19 mouse cellular contexts compared by ENCODE assay signal in the genomic region with DNA sequence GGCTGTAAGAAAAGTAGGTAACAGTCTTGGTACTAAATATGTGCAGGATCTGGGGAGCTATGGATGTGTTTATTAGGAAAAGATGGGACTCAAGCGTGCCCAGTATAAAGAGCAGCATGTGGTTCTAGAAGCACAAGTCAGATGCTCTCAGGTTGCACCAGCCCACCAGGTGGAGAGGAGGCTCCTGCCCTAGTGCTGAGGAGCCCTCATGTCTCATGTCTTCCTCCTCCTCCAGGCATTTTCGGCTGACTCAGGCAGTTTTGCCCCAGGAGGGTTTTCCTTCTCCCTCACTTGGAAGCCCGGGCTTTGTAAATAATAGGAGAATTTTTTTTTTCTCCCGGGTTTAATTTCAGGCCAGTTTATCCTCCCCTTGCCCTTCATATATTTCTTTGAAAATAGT.
DNase-seq lines count a peak whose midpoint lies in the region; ATAC-seq and TF ChIP-seq lines count a peak whose summit lies in the region.
"Had no signal": no experiment of that assay in that cellular context is flagged by ENCODE, and none has a peak within 500 bp of the region (broad histone marks: within the 10 kb centered on the region; RNA-seq: fewer than 3 reads in every experiment).

No protein-coding gene starts in this region.

- peaks cover 23% of the 10 kb centered on the region for H3K4me1 ChIP-seq in heart, embryonic 10.5 days
- H3K4me1 ChIP-seq in kidney, adult 2 months (ENCODE audit: control insufficient read depth, insufficient read depth, low read length) = peaks cover 29% of the 10 kb centered on the region
- H3K4me1 ChIP-seq in lung, postnatal 0 days (ENCODE audit: insufficient read depth, low read depth, low read length) = peaks cover 17% of the 10 kb centered on the region; the same call in 1 of the 2 replicates
- H3K4me1 ChIP-seq in lung, adult 2 months (ENCODE audit: control insufficient read depth, insufficient read depth, low read length) = peaks cover 21% of the 10 kb centered on the region
- peaks cover 16% of the 10 kb centered on the region for H3K4me1 ChIP-seq in hindbrain, embryonic 13.5 days (replicated peaks)

- H3K27me3 ChIP-seq in heart, embryonic 10.5 days (ENCODE audit: insufficient read depth, poor library complexity, severe bottlenecking) = no peaks in the 10 kb centered on the region
- no peaks in the 10 kb centered on the region for H3K27me3 ChIP-seq in kidney, adult 2 months (replicated peaks; ENCODE audit: control insufficient read depth, insufficient read depth, low read length)
- H3K27me3 ChIP-seq in lung, postnatal 0 days (replicated peaks; ENCODE audit: insufficient read depth, low read length) = no peaks in the 10 kb centered on the region
- H3K27me3 ChIP-seq in hindbrain, embryonic 13.5 days = no peaks in the 10 kb centered on the region
- H3K27me3 ChIP-seq: forebrain, embryonic 15.5 days; liver, embryonic 13.5 days; Patski had no signal

- TF ChIP-seq POLR2A in kidney, adult 2 months (IDR thresholded peaks at IDR 0.05; ENCODE audit: low read depth, low read length) = no peak
- no peak for TF ChIP-seq POLR2A in lung, adult 2 months (IDR thresholded peaks at IDR 0.05; ENCODE audit: borderline replicate concordance, extremely low read depth, low read depth, low read length)

- H3K4me3 ChIP-seq in heart, embryonic 10.5 days = no peak overlapping the region
- H3K4me3 ChIP-seq in kidney, adult 2 months (ENCODE audit: insufficient read depth, low read depth, low read length) = no peak overlapping the region
- no peak overlapping the region for H3K4me3 ChIP-seq in lung, postnatal 0 days (ENCODE audit: low read depth, low read length)
- no peak overlapping the region for H3K4me3 ChIP-seq in lung, adult 2 months (replicated peaks; ENCODE audit: extremely low read depth, low read depth, low read length)
- H3K4me3 ChIP-seq in hindbrain, embryonic 13.5 days = no peak overlapping the region
- H3K4me3 ChIP-seq: forebrain, embryonic 15.5 days; hindbrain, embryonic 10.5 days; limb, embryonic 10.5 days; liver, embryonic 13.5 days had no signal

- TF ChIP-seq CTCF in kidney, adult 2 months (conservative IDR thresholded peaks at IDR 0.05; ENCODE audit: insufficient read depth, insufficient read length, low read depth, low read length) = no peak
- no peak for TF ChIP-seq CTCF in lung, postnatal 0 days (IDR thresholded peaks at IDR 0.05)
- no peak for TF ChIP-seq CTCF in lung, adult 2 months (IDR thresholded peaks at IDR 0.05; ENCODE audit: insufficient read depth, low read length)

- H3K4me2 ChIP-seq in lung, postnatal 0 days (replicated peaks; ENCODE audit: low read depth, low read length) = peak overlapping the region; percentile 32
- H3K4me2 ChIP-seq in hindbrain, embryonic 13.5 days = no peak overlapping the region
- H3K4me2 ChIP-seq: forebrain, embryonic 15.5 days; liver, embryonic 13.5 days had no signal

- H3K27ac ChIP-seq in heart, embryonic 10.5 days = peak overlapping the region; percentile 56; the same call in 1 of the 2 replicates
- peak overlapping the region; percentile 90 for H3K27ac ChIP-seq in kidney, adult 2 months (ENCODE audit: insufficient read depth, low read depth, low read length)
- H3K27ac ChIP-seq in lung, postnatal 0 days (ENCODE audit: low read length) = 0 out of 2 replicates have a peak overlapping the region, but pooled peaks have one; percentile 32
- no peak overlapping the region for H3K27ac ChIP-seq in hindbrain, embryonic 13.5 days
- H3K27ac ChIP-seq: forebrain, embryonic 15.5 days; hindbrain, embryonic 10.5 days; limb, embryonic 10.5 days; liver, embryonic 13.5 days; macrophage had no signal

- H3K9me3 ChIP-seq in heart, embryonic 10.5 days = no peaks in the 10 kb centered on the region
- no peaks in the 10 kb centered on the region for H3K9me3 ChIP-seq in lung, postnatal 0 days (ENCODE audit: low read length)
- H3K9me3 ChIP-seq in hindbrain, embryonic 13.5 days = no peaks in the 10 kb centered on the region
- H3K9me3 ChIP-seq: forebrain, embryonic 15.5 days; hindbrain, embryonic 10.5 days; limb, embryonic 10.5 days; liver, embryonic 13.5 days had no signal

- WGBS in heart, embryonic 10.5 days = 45% methylated on average over 4 of the region's 4 CpGs
- 14% methylated on average over 4 of the region's 4 CpGs for WGBS in kidney, adult 2 months
- 17% methylated on average over 4 of the region's 4 CpGs for WGBS in lung, postnatal 0 days
- 19% methylated on average over 4 of the region's 4 CpGs for WGBS in lung, adult 2 months
- WGBS in hindbrain, embryonic 13.5 days = 46% methylated on average over 4 of the region's 4 CpGs

- ATAC-seq in lung, postnatal 0 days = no peak
- ATAC-seq in hindbrain, embryonic 13.5 days (ENCODE audit: low FRiP score) = no peak
- ATAC-seq: forebrain, embryonic 15.5 days; inflammation-experienced regulatory T-cells, adult 6 months; Patski had no signal

- TF ChIP-seq EP300 in lung, postnatal 0 days (IDR thresholded peaks at IDR 0.05) = no peak

- no peak overlapping the region for H3K9ac ChIP-seq in lung, postnatal 0 days (replicated peaks; ENCODE audit: low read depth)
- H3K9ac ChIP-seq in hindbrain, embryonic 13.5 days = no peak overlapping the region
- H3K9ac ChIP-seq: forebrain, embryonic 15.5 days; liver, embryonic 13.5 days had no signal

- H3K36me3 ChIP-seq in heart, embryonic 10.5 days = no peaks in the 10 kb centered on the region
- no peaks in the 10 kb centered on the region; the same call in 1 of the 2 replicates for H3K36me3 ChIP-seq in kidney, adult 2 months (ENCODE audit: control insufficient read depth, insufficient read depth, low read length)
- no peaks in the 10 kb centered on the region for H3K36me3 ChIP-seq in lung, postnatal 0 days (ENCODE audit: insufficient read depth, low read length)
- no peaks in the 10 kb centered on the region for H3K36me3 ChIP-seq in hindbrain, embryonic 13.5 days
- H3K36me3 ChIP-seq: forebrain, embryonic 15.5 days; limb, embryonic 10.5 days; liver, embryonic 13.5 days had no signal

- DNase-seq in heart, embryonic 10.5 days (ENCODE audit: low spot score) = no peak
- DNase-seq in heart, adult 9 months (ENCODE audit: low spot score in 2 of 2) = no peak
- DNase-seq in kidney, adult 2 months = peak; percentile 42
- no peak for DNase-seq in kidney, postnatal 14 days
- no peak for DNase-seq in lung, postnatal 0 days (ENCODE audit: low spot score)
- DNase-seq in lung, adult 2 months = no peak
- DNase-seq in kidney, postnatal 36 days = peak; percentile 37 to 58
- DNase-seq: cerebellum, postnatal 25 days; gastrocnemius, postnatal 14 days; liver, embryonic 13.5 days; midbrain, embryonic 14.5 days; thymus, adult 2 months had no signal

Comparison
In these comparisons a context has a peak if more than half of its experiments do, and no peak if none do; other contexts are left out.
1. DNase-seq: peak in kidney, adult 2 months (single experiment) and kidney, postnatal 36 days (2 of 2); none in heart, embryonic 10.5 days (single experiment), heart, adult 9 months (0 of 2), kidney, postnatal 14 days (single experiment), lung, postnatal 0 days (single experiment) and lung, adult 2 months (single experiment).